Mouse (Mus musculus): ENCODE measurements around the gene Gnas.

GRCm38 (mm10) chr2:174294457-174294856 is 10.3 kb downstream of the Gnas start:
- TF ChIP-seq CTCF (IDR thresholded peaks at IDR 0.05; ENCODE audit: control insufficient read depth, insufficient read depth, insufficient read length), result no peak
- no peak for TF ChIP-seq USF1 (IDR thresholded peaks at IDR 0.05; ENCODE audit: low read depth)
- no peak for TF ChIP-seq MAX (IDR thresholded peaks at IDR 0.05)
- TF ChIP-seq MYOD1 (IDR thresholded peaks at IDR 0.05; ENCODE audit: control insufficient read depth, insufficient read length, low read depth), result no peak
- no peak for TF ChIP-seq MYOG (IDR thresholded peaks at IDR 0.05; ENCODE audit: control insufficient read depth, extremely low read depth, insufficient read length)
- no peak for TF ChIP-seq FOSL1 (IDR thresholded peaks at IDR 0.05; ENCODE audit: insufficient read depth, low read length, poor library complexity, severe bottlenecking)
